Mouse (Mus musculus) central nervous system, embryonic 14 days (tissue): Measurements from ENCODE around the gene Cdk1. TPM values are rescaled to one million over a fixed set of nuclear protein-coding genes. Genes with fewer than 3 reads are reported as not detected.

ENCODE experiments used
- polyA plus RNA-seq: library from polyadenylated mRNA; depleted of rRNA; stranded (reverse); fragments of >200 nt; gene quantifications from 2 replicates; pipeline ENCODE4 v1.2.3, GENCODE M21; 2012; rRNA removed

The Cdk1 gene
- polyA plus RNA-seq = 170 and 211 TPM in 2 replicates

DNA sequence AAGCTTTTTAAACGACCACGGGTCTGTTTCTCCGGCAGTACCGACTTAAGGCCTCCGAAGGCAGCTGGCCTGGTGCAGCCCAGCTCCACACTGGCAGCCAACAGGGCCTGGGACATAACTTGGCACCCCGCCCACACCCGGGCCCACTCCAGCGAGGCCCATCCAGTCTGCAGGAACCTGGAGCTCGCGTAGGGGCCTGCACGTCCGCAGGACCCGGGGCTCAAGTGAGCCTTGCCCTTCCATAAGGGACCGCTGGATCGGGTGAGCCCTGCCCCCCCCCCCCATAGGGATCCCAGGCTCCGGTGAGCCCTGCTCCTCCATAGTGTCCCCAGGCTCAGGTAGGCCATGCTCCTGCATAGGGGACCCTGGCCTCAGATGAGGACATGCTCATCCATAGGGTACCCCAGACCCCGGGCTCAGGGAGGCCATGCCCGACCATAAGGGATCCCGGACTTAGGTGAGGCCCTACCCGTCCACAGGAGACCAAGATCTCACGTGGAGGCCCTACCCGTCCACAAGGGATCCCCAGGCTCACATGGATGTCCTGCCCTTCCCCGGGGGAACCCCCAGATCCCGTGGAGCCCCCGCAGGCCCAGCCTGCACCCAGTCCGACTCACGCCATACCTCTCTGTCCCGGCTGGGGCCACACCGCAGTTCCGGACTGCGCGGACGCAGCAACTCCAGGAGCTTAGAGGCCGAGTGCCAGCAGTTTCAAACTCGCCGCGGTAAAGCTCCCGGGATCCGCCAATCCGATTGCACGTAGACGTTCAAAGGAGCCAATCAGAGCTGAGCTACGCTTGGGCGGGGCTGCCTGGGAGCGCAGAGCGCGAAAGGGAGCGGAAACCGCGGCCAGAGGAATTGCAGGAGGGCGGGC lies at the start of gene Cdk1:
Gene Cdk1, minus strand, starts transcription at position 727 of the 874 bp plus-strand sequence.

GRCm38 (mm10) chr10:69398763-69399590 lies 46.2 kb upstream of the Cdk1 start, which contains the start of gene Ank3:
Ank3 (plus strand) TSS chr10:69398773.

Other genes starting within 250 kb of the Cdk1 start
- 9.7 and 11.7 TPM in 2 replicates for gene Rhobtb1, start 201.5 kb downstream of the Cdk1 start, polyA plus RNA-seq
- gene A930033H14Rik, start 139.8 kb downstream of the Cdk1 start, polyA plus RNA-seq = 2.1 and 2.5 TPM in 2 replicates
- 124 TPM in 2 replicates for gene Ank3, start 45.8 kb upstream of the Cdk1 start, polyA plus RNA-seq